Mouse (Mus musculus): Measurements from ENCODE around the gene Gm10188.

Gm10188 gene

GRCm38 (mm10) chr1:132195100-132195499 lies 34.5 kb downstream of the Gm10188 start:
- no peak for DNase-seq (ENCODE audit: extremely low read depth, low read depth, low spot score)

- no peak for DNase-seq (ENCODE audit: extremely low read depth, low read depth, low spot score)
Measured at GRCm38 (mm10) chr1:132194624-132195023, 34.9 kb downstream of the Gm10188 start.

GRCm38 (mm10) chr1:132193806-132194205 lies 35.8 kb downstream of the Gm10188 start:
- no peak for DNase-seq (ENCODE audit: extremely low read depth, low read depth, low spot score)

GRCm38 (mm10) chr1:132191786-132192680 lies 37.5 kb downstream of the Gm10188 start:
- no peak for DNase-seq (ENCODE audit: extremely low read depth, low read depth, low spot score)

GRCm38 (mm10) chr1:132191093-132191785 lies 38.3 kb downstream of the Gm10188 start, which contains the start of the genes Lemd1 and AC124108.1:
Gene Lemd1 (plus strand): TSS chr1:132191431.
Gene AC124108.1 (plus strand): TSS chr1:132191457.
- DNase-seq (ENCODE audit: extremely low read depth, low read depth, low spot score), result no peak

GRCm38 (mm10) chr1:132190621-132191092 lies 38.9 kb downstream of the Gm10188 start:
- DNase-seq (ENCODE audit: extremely low read depth, low read depth, low spot score), result no peak

GRCm38 (mm10) chr1:132190040-132190513 lies 39.5 kb downstream of the Gm10188 start:
- no peak for DNase-seq (ENCODE audit: extremely low read depth, low read depth, low spot score)

GRCm38 (mm10) chr1:132189231-132189630 lies 40.3 kb downstream of the Gm10188 start:
- DNase-seq (ENCODE audit: extremely low read depth, low read depth, low spot score), result no peak

- no peak for DNase-seq (ENCODE audit: extremely low read depth, low read depth, low spot score)
Measured at GRCm38 (mm10) chr1:132188442-132189066, 41.0 kb downstream of the Gm10188 start.

- no peak for DNase-seq (ENCODE audit: extremely low read depth, low read depth, low spot score)
Measured at GRCm38 (mm10) chr1:132186303-132186702, 43.3 kb downstream of the Gm10188 start.
